Mouse (Mus musculus) lung, postnatal 25 days (tissue): Measurements from ENCODE around the gene 4933427D14Rik.

ENCODE experiments used
- DNase-seq: peaks from one replicate; pipeline ENCODE4 v3.0.0; 2022; ENCODE audit warnings: low spot score

The 4933427D14Rik gene

DNA sequence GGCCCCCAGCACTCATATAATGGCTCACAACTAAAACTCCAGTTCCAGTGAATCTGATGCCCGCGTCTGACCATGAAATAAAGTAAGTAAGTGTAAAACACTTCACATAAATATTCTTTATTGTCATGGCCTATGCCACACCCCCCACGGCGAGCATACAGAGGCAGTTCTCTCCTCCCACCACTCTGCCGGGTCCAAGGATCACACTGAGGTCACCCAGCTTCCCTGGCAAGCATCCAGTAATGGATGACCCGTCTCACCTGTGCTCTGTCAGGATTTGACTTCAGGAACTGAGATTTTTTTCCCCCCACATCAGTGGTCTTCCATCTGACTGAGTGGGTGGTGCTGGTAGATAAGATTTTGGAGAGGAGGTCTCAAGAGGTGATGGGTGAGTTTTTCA is 67.1 kb downstream of the 4933427D14Rik start:
- DNase-seq: no peak

DNA sequence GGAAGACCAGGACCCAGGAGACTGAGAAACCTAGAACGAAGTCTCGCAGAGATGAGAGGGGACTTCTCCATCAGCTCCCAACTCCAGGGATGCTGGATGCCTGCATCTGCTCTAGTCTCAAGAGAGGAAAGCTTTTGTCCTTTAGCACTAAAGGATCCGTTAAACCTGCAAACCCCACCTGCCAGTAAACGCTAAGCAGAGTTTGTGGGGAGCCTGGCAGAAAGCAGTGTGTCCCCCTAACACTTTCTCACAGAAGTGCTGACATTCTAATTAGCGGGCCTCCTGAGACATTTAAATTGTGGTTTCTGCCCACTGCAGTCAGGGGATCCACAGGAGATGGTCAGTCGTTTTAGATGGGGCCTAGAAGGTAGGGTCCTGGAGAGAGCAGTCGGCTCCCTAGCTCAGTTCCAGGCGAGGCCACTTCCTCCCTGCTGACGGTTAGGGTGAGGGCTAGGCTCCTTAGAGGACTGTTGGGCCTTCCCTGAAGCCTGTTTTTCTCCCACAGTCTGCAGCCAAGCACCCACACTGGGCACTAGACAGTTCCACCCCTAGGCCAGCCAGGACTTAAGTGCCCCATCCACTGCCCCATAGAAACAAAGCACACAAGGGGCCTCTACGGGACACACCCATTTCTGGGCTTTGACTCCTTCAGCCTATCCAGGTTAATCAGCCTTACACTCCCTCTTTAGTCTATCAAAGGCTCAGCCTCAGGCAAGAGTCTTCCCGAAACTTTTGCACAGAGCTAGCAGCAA is 70.9 kb downstream of the 4933427D14Rik start:
- DNase-seq: peak; percentile 61

DNA sequence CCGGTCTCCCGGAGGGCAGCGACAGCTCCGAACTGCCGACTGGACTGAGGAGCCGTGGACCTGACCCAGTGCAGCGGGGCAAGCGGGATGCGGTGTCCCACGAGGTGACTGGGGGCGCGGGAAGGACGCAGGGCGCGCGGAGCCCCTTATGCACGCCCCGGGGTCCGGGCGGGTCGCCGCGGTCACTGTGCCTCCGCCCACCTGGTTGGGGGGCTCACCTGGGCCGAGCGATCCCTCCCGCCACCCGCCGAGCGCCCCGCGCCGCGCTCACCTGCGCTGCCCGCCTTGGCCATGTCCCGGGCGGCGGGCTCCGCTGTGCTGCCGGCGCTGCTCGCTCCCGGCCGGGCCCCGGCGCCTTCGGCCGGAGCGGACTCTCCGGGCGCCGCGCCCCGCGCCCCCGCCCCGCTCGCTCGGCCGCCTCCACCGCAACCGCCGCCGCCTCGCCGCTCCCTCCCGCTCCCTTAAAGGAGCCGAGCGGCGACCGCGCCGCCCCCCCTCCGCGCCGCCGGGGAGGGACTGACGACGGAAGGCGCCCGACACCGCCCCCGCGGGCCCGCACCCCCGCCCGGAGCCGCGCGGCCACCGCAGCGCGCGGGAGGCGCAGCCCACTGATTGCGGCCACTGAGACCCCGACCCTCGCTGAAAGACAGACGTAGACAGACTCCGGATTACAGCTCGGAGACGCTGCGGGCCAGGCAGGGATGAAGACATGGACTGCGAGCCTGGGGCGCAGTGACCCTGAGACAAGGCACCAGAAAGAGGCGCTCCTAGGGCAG is 71.7 kb downstream of the 4933427D14Rik start, which contains the start of gene Pitpnm3:
Pitpnm3 (minus strand) TSS at position 396 of the 776 bp plus-strand sequence.
- peak; percentile 50 for DNase-seq

DNA sequence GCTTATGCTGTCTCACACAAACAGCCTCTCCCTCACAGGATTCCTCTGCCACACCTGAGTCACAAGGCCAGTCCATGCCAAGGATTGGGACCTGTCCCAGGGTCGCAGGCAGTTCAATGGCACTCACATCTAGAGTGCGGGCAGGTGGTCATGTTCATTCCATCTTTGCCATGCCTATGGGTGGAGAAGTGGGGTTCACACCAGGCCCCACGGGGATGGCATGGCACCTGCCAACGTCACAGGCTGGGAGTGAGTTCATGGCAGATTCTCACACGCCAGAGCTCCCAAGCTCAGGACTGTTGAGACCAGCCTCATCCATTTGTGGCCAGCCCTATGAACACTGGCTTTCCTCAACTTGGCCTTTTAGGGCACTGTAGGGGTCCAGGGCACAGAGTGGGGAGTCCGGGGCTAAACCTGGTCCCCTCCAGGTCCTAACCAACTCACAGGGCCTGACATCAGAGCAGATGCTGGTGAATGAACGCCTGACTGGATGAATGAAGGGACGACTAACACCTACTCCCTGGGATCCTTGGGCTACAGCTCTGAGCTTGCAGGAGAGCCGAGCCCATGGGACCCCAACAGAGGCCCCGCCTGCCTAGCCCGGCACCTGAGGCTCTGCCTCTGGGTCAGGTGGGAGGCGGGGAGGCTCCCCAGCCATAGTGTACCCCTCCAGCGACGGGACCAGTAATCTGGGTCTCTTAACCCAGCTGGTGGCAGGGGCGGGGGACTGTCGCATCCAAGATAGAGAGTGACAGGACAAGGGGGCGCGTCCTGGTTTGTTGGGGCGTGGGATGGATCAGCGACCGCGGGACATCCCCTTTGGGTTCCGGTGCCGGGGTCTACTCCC is 72.5 kb downstream of the 4933427D14Rik start:
- no peak for DNase-seq

DNA sequence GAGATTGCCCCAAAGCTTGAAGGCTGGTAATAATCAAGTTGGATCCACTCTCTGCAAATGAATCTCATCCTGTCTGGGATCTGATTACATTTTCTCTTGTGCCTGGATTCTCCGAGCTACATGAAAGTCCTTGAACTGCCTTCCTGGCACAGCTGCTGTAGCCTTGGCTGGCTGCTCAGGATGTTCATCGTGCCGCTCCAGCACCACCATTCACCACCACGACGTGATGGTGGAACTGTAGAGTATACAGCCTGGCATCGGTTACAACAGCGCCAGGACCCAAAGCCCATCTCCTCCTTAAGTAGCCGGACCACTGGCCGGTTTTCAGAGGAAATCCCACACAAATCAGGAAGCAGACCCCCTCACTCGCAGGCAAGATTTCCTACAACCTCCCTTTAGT is 74.2 kb downstream of the 4933427D14Rik start:
- peak; percentile 39 for DNase-seq

DNA sequence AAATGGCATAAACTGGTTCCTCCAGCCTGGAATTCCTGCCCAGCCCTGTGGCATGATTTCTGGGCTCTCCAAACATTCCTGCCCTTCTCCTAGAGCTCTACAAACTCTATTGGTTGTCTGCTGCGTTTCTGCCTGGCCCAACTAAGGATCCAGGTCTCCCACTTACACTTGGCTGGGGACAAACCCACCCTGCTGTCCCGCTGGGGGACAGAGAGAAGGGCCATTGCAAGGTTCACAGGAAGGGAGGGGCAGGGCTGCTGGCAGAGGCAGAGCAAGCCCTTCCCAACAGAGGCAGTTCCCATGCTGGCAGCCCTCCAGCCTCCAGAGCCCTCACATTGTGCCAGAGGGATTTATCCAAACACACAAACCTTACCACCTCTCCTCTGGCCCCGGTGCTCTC is 75.0 kb downstream of the 4933427D14Rik start:
- peak; percentile 88 for DNase-seq

DNA sequence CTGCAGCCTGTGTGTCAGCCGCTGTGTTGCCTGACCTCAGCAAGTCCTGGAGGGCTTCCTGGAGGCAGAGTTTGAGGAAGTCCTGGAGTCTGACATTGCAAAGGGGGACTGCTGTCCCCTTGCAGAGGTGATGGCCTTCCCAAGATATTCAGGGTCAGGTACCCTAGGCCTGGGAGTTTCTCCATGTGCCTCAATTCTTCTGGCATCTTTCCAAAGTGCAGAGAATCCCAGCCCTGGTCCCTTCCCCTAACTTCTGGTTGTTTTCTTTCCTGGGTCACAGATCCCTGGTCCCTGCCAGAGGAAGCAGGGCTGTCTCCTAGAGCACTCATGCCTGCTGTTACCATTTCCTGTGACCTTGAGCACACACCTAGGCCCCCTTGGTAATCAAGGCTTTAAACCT is 75.6 kb downstream of the 4933427D14Rik start:
- DNase-seq: no peak

DNA sequence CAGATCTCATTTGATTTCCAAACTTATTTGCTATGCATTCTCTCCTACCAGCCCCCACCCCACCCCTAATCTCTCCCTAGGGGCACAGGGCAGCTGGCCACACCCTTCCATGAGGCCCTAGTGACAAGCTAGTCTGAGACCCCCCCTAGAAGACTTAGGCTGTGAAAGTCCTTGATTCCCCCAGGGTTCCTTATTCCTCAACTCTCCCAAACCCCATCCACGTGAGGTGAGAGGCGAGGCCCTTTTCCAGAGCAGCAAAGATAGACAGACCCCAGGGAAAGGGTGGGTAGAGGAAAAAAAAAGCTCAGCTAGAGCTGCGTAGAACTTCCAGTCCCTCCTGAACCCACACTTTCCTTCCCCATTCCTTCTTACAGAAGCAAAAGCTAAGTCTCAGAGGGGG is 76.4 kb downstream of the 4933427D14Rik start:
- DNase-seq: no peak

DNA sequence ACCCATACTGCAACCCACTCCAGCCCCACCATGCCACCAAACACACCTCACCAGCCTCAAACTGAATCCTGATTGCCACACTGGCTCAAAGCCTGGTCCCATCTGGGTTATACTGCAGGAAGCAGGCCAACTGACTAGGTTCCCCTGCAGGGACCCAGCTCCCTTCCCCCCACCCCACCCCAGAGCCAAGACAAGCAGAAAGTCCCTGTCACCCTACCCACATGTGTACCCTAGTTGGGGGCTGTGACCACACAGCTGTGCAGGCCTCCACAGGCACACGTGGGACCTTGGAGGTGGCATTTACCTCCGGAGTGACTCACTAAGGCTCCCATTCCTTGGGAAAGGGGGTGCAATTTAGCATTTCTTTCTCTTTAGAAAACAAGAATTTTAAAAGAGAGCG is 76.8 kb downstream of the 4933427D14Rik start:
- no peak for DNase-seq

DNA sequence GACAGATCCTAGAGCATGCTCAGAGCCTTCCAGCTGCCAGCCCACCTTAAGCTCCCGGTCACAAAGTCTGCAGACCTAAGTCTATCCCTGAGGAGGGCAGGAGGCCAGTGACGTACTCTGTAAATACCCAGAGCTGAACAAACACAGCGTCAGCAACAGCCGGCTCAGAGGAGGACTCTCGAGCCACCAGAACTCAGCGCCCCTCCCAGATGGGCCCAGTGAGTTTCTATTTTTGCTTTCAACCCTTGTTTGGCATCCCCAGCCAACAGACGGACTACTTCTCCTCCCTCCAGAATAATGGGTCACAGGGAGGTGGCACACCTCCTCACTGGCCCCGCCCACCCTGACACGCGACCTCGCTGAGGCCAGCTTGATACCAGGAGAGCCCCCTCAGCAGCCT is 77.2 kb downstream of the 4933427D14Rik start:
- DNase-seq: peak; percentile 87

DNA sequence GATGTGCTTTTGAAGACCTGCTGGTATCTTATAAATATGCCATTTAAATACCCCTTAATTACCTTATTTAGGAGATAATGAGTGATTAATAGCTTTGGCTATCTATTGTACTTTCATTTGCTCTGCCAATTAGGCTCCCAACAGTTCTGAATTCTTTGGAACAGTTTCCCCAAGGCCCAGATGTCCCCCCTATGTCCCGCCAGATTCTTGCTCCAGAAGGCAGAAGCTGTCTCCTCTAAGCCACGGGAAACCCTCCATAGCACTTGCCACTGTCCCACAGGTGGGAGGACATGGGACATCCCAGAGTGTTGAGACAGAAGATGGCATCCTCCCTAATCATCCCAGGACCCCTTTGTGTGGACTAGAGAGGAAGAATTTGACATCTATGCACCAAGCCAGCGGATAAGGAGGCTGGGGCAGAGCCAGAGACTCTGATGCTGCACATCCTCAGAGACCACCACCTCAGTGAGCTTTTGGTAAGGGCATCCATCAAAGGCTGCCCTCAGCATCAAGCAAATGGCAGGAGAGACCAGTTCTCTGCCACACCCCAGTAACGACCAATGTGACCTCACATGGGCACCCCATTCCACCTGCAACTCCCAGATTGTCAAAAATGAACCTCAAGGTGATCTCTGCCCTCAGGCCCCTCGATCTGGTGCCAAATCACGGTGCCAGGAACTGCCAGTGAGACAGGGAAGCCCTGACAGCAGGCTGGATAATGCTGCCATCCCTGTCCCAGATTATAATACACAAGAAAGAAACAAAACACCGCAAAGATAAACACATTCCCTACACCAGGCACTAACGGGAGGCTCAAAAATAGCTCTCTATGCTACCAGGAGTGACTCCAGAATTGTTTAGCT is 78.0 kb downstream of the 4933427D14Rik start:
- no peak for DNase-seq

DNA sequence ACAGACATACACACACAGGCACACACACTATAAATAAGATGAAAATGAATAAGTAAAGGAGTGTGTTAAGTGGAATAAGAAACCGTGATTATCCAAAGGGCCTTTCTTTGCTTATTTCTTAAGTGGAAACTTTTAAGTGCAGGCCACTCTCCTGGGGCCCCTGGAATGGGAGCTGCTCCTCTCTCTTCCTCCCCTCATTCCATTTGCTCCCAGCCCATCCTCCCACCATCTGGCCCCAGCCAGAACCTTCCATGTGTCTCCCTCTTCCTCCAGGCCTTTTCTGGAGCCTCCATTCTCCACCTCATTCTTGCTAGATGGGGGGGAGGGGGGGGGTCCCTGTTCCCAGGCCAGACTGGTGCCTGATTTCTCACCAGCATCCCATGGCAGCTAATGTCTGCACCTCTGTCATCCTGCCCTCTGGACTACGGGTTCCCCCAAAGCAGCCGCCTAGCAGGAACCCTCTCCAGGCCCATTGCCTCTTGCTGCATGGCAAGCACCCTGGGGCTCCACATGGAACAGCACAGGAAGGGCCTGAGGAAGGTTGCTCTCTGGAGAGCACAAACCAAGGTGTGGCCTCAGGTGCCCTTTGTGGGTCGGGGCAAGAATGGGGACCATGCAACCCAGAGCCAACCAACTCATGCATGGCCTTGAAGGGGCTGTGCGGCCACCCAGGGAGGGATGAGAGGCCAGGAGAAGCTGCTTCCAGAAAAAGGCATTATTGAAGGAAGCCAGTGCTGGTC is 79.6 kb downstream of the 4933427D14Rik start:
- no peak for DNase-seq

DNA sequence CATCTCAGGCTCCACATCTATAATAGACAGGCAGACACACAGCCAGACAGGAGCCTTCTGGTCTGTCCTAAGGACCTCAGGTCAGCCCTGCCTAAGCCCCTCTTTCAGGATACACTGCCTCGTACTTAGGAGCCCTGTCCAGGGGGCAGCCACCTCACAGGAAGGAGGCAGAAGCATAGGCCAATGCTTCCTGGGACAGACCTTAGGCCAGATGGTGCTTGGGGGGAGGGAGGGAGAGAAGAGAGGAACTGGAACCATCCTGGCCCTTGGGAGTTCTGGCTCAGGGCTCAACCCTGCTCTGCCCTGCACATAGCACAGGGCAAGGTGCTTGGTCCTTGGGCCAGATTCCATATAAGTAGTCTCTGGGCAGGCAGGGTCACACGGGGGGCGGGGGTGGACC is 81.5 kb downstream of the 4933427D14Rik start:
- no peak for DNase-seq

DNA sequence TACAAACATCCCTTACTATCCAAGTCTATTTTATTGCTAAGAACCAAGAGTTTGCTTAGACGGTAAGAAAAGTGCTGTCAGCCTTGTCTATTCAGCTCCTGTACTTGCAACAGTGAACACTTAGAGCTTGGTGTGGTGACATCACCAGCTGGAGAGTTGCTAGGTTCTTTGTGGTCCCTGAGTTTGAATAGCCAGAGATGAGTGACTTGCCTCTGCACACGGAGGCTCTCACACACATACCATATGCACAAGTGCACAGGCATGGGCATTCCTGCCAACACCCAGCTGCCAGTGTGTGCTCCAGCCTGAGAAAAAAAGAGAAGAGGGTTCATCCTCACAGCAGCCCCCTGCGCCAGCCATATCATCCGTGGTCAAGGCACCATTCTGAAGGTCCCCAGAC is 83.7 kb downstream of the 4933427D14Rik start:
- no peak for DNase-seq

DNA sequence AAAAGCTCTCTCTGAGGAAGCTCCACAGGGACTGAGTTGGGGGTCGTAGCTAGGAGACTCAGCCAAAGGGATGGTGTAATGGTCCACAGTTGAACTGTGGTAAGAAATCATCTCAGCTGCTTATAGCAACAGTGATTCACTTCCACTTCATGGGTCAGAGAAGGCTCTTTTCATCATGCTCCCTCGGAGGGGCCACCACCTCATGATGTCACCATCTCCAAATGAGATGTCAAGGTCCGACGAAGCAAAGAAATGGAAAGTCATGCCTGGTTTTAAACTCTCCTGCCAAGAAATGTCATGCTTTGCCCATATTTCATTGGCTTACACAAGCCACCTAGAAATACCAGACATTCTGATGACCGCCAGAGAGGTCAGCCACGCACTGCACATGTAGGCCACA is 86.9 kb downstream of the 4933427D14Rik start:
- DNase-seq: no peak

DNA sequence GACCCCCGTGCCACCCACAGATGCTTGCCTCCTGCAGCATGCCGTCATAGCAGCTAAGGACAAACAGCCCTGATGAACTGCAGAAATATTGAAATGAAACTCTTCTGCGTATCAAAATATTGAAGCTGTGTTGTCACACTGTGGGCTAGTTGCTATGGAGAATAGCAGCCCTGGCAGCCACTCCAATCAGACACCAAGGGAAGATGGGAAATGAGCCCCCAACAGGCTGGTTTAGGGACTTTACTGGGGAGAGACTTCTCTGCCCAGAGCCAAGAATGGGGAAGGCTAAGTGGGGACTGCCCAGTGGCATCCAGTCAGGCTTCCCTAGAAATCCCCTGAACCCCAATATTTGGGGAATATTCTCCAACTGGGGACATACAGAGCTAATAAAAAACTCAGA is 88.6 kb downstream of the 4933427D14Rik start:
- no peak for DNase-seq

DNA sequence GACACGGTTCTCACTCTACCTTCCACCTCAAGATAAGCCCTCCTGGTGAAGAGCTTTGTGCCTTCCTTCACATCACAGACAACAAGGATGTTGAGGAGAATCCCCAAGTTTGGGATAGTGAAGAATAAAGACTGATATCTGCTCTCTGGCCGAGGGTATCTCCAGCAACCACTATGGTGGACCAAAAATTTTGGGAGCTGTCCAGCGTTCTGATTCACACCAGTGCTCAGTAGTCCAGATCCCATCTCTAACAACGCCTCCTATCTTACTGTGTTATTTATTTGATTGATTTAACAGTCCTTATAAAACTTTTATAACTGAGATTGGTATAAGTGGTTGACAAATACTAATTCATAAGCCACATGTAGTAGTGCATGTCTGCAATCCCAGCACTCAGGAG is 94.0 kb downstream of the 4933427D14Rik start:
- DNase-seq: no peak

DNA sequence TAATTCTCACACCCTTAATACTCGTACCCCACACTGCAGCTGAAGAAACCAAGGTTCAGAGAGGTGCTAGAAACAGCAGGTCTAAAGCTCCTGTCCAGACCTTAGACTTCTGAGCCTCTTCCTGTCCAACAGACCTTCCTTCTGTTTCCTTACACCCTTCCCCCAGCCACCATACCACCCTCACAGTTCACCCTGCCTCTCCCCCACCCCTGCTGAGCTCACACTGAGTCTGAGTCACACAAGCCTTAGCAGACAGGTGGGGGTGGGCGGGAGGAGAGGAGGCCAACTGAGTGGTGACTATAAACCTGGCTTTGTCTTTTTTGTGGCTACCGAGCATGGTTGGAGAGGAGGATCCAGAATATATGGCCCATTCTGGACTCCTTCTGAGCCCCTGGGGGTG is 96.5 kb downstream of the 4933427D14Rik start:
- DNase-seq: no peak

DNA sequence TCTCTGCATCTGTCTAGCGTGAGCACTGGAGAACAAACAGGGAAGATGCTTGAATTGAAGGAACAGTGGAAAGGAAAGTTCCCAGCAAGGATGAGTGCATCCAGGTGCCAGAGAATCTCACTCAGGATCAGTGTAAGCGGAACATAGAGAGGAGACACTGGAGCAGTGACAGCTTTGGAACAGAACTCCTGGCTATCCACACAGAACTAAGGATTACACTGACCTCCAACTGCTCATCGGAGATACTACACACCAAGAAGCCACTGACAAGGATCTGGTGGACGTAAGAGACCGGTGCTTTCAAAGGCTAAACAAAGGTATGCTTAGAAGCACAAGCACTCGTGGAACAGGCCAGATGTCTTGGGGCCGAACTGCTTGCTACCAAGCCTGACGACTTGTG is 103.0 kb downstream of the 4933427D14Rik start:
- DNase-seq: no peak
